Mouse (Mus musculus) cerebral cortex, adult 2 months (tissue): ENCODE results near the gene Esp15.

Experiments used
- WGBS: fragments of 180-500 bp; shearing (Covaris S2); methylation state at CpG from one replicate; pipeline ENCODE4 v1.1.7; 2018; 5-methylcytosine and 5-hydroxymethylcytosine counted together

Gene Esp15

DNA sequence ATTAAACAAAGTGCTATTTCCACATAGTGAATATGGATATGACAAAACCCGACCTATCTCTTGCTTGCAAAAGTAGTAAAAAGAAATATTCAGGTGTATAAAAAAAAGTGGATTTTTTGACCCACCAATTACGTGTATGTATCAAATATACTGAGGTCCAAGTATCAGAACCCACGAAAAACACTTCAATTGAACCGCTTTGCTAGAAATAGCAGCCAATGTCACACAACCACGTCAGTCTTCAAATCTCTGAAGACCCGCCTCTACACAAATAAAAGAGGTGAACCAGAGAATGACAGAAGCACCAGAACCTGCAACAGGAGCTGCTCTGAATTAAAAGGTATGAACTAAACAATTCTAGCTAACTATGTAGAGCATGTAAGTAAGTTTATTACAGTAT lies at the start of gene Esp15:
TSS of gene Esp15 (plus strand) at position 301 of the 400 bp plus-strand sequence.
- 65% methylated on average over 6 of the region's 6 CpGs for WGBS

DNA sequence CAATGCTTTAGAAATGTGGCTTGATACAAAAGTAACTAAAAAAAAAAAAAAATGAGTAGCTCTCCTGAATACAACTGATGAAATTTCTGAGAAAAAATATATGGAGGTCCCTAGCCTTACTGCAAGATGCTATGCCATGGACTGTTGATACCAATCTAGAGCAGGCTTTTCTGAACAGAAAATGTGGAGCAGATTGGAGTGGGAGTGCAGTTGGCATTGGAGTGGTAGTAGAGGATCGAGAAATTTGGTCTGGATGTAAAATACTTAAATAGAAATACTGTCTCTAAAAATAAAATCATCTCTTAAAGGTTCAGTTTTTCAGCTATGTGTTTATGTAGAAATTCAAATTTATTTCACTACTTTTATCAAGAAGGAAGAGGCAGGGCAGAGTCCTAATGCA lies 49.2 kb upstream of the Esp15 start:
- WGBS: 25% methylated on average over 1 of the region's 1 CpGs
